Mouse (Mus musculus) right cerebral cortex, adult 18-20 months (tissue): ENCODE results near the gene Gm20458.
A peak's percentile ranks its signal among the peaks of the same experiment; 100 is the strongest.

Source experiments
- DNase-seq: peaks from one replicate; pipeline ENCODE4 v3.0.0; 2022; ENCODE audit warnings: mixed read lengths

The Gm20458 gene

GRCm38 (mm10) chr2:164435216-164436090, 25.3 kb upstream of the Gm20458 start:
- no peak for DNase-seq

GRCm38 (mm10) chr2:164436215-164436913, 24.4 kb upstream of the Gm20458 start:
- DNase-seq = peak; percentile 20

- no peak for DNase-seq
These were observed 23.8 kb upstream of the Gm20458 start for GRCm38 (mm10) chr2:164436961-164437360.

GRCm38 (mm10) chr2:164437710-164438109, 23.1 kb upstream of the Gm20458 start:
- no peak for DNase-seq

- no peak for DNase-seq
These were observed 22.5 kb upstream of the Gm20458 start for GRCm38 (mm10) chr2:164438257-164438656.

- peak; percentile 57 for DNase-seq
These were observed 21.8 kb upstream of the Gm20458 start for GRCm38 (mm10) chr2:164439001-164439421.

GRCm38 (mm10) chr2:164440314-164440713, 20.5 kb upstream of the Gm20458 start:
- no peak for DNase-seq

- DNase-seq = no peak
These were observed 19.6 kb upstream of the Gm20458 start for GRCm38 (mm10) chr2:164441155-164441554.

- no peak for DNase-seq
These were observed 19.0 kb upstream of the Gm20458 start for GRCm38 (mm10) chr2:164441731-164442130.

- no peak for DNase-seq
These were observed 18.3 kb upstream of the Gm20458 start for GRCm38 (mm10) chr2:164442315-164443050.

- DNase-seq = peak; percentile 69
These were observed 17.7 kb upstream of the Gm20458 start for GRCm38 (mm10) chr2:164443051-164443437.

- DNase-seq = no peak
These were observed 17.2 kb upstream of the Gm20458 start, which contains the start of gene Sdc4 for GRCm38 (mm10) chr2:164443460-164444000. Gene Sdc4 (minus strand): TSS chr2:164443887.

GRCm38 (mm10) chr2:164444701-164445100, 16.1 kb upstream of the Gm20458 start:
- no peak for DNase-seq

GRCm38 (mm10) chr2:164445399-164446085, 15.2 kb upstream of the Gm20458 start:
- DNase-seq = no peak

GRCm38 (mm10) chr2:164446086-164446469, 14.7 kb upstream of the Gm20458 start:
- DNase-seq = no peak

GRCm38 (mm10) chr2:164448140-164448539, 12.6 kb upstream of the Gm20458 start:
- no peak for DNase-seq

- DNase-seq = no peak
These were observed 11.8 kb upstream of the Gm20458 start for GRCm38 (mm10) chr2:164448921-164449320.

- DNase-seq = no peak
These were observed 11.3 kb upstream of the Gm20458 start for GRCm38 (mm10) chr2:164449341-164450042.

- DNase-seq = no peak
These were observed 8.6 kb upstream of the Gm20458 start for GRCm38 (mm10) chr2:164452000-164452676.

GRCm38 (mm10) chr2:164453047-164453757, 7.6 kb upstream of the Gm20458 start:
- DNase-seq = no peak
